Mouse (Mus musculus): ENCODE results near the gene Gm38431. TPM values are rescaled to one million over a fixed set of nuclear protein-coding genes. Genes with fewer than 3 reads are reported as not detected.

Gm38431 gene
- polyA plus RNA-seq, 1 experiment = 13.5 TPM

DNA sequence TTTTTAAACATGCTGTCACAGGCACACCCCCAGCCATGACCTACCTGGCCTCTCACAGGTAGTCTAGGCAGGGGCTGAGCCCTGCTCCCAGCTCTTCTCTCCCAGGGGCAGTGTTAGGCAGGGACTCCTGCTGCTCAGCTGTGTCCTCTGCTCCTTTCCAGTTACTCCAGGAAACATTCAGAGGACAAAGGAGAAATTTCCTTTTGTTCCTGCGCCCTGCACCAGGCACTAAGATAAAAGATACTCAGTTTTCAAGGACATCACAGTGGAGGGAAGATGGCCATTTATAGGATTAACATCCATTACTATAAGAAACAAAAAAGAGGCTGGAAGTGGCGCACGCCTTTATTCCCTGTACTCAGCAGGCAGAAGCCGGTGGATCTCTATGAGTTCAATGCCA lies 4.2 kb upstream of the Gm38431 start:
- H3K4me1 ChIP-seq (replicated peaks; ENCODE audit: control insufficient read depth, insufficient read depth, low read length) = peaks cover 12% of the 10 kb centered on the region
- H3K4me3 ChIP-seq (ENCODE audit: control insufficient read depth, insufficient read depth, low read length) = no peak overlapping the region
- DNase-seq = no peak
- TF ChIP-seq POLR2A (IDR thresholded peaks at IDR 0.05; ENCODE audit: control insufficient read depth, extremely low read depth, insufficient read depth, low read length, poor library complexity) = no peak
- no peak for TF ChIP-seq CTCF (IDR thresholded peaks at IDR 0.05; ENCODE audit: borderline replicate concordance, control insufficient read depth, extremely low read depth, insufficient read depth, low read length, poor library complexity)
- H3K27me3 ChIP-seq (ENCODE audit: control insufficient read depth, insufficient read depth, low read length) = no peaks in the 10 kb centered on the region
- H3K27ac ChIP-seq (ENCODE audit: control insufficient read depth, insufficient read depth, low read length) = no peak overlapping the region
- no peaks in the 10 kb centered on the region for H3K36me3 ChIP-seq (ENCODE audit: control insufficient read depth, insufficient read depth, low read length)
- 98% methylated on average over 4 of the region's 4 CpGs for WGBS

DNA sequence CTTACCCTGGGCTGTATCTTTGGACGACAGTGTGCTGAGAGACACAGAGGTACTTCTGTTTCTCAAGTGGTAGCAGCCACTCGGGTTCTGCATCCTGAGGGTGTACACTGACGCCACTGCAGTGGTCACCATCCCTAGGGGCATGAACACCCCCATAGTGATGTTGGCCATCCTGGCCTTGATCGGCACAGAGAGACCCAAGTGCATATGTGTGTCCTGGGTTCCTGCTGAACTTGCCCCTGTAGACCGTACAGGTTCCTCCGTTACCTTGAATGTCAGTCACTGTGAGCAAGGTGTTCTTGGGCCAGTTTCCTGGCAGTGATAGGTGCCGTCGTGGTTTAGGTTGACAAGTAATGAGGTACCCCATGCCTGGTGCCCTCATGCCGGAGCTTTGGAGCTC lies 1.6 kb upstream of the Gm38431 start:
- Histone ChIP-seq H3K36me3 (ENCODE audit: control insufficient read depth, insufficient read depth, low read length) (peaks cover 17% of the 10 kb centered on the region), H3K27me3 (ENCODE audit: control insufficient read depth, insufficient read depth, low read length) (no peaks in the 10 kb centered on the region), H3K4me3 (ENCODE audit: control insufficient read depth, insufficient read depth, low read length) (no peak overlapping the region), H3K27ac (ENCODE audit: control insufficient read depth, insufficient read depth, low read length) (no peak overlapping the region), H3K4me1 (replicated peaks; ENCODE audit: control insufficient read depth, insufficient read depth, low read length) (peaks cover 13% of the 10 kb centered on the region)
- 97% methylated on average over 9 of the region's 9 CpGs for WGBS
- TF ChIP-seq CTCF (IDR thresholded peaks at IDR 0.05; ENCODE audit: borderline replicate concordance, control insufficient read depth, extremely low read depth, insufficient read depth, low read length, poor library complexity) = no peak
- TF ChIP-seq POLR2A (IDR thresholded peaks at IDR 0.05; ENCODE audit: control insufficient read depth, extremely low read depth, insufficient read depth, low read length, poor library complexity) = no peak
- no peak for DNase-seq

DNA sequence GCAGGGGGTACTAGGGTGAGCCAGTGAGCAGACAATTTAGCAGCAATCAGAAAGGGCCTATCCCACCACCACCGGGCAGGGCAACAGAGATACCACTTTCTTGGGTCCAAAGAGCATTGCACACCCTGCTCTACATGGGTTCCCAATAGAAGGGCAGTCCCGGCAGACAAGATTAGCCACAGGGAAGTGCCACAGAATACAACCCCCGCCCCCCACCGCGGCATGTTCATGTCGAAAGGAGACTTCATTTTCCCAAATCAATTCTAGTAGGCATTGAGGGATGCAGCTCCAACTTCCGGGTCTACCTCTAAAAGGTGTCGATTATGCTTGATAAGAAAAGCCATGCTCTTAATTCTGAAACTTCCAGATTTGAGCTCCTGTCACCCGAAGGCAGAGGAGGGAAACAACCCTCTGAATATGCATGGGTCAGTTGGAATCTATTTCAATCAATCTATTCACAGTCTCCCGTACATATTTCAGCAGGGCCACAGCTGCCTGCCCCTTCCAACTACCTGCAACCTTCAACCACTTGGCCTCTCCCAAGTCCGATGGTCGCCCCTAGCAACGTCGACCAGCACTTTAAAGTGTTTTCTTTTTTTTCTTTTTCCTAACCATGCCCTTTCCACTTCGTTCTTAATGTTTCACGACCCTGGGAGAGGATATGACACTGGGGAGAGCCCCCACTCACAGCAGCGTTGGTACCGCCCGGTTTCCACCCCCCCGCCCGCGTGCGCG lies 658 bp downstream of the Gm38431 start:
- no peak overlapping the region for H3K27ac ChIP-seq (ENCODE audit: control insufficient read depth, insufficient read depth, low read length)
- peaks cover 31% of the 10 kb centered on the region for H3K36me3 ChIP-seq (ENCODE audit: control insufficient read depth, insufficient read depth, low read length)
- TF ChIP-seq CTCF (IDR thresholded peaks at IDR 0.05; ENCODE audit: borderline replicate concordance, control insufficient read depth, extremely low read depth, insufficient read depth, low read length, poor library complexity) (no peak), POLR2A (IDR thresholded peaks at IDR 0.05; ENCODE audit: control insufficient read depth, extremely low read depth, insufficient read depth, low read length, poor library complexity) (no peak)
- DNase-seq = peak; percentile 13
- H3K27me3 ChIP-seq (ENCODE audit: control insufficient read depth, insufficient read depth, low read length) = no peaks in the 10 kb centered on the region
- 2% methylated on average over 24 of the region's 24 CpGs for WGBS
- H3K4me3 ChIP-seq (ENCODE audit: control insufficient read depth, insufficient read depth, low read length) = peak overlapping the region; percentile 77
- H3K4me1 ChIP-seq (replicated peaks; ENCODE audit: control insufficient read depth, insufficient read depth, low read length) = peaks cover 13% of the 10 kb centered on the region

DNA sequence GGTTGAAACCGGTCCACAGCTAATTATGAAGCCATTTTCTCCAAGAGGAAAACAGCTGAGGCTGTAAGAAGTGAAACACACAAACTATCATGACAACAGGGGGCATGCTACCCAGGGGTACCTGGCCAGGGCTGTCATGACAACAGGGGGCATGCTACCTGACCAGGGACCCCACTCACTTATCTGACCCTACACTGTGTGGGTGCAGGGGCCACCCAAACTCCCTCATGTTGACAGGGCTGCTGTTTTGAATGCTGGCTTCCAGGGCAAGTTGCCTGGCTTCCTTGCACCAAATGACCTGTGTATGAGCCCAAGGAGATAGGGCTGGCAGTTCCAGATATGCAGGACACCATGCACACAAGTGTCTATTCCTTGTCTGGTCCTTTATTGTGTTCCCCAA lies 1.3 kb downstream of the Gm38431 start:
- Histone ChIP-seq H3K27ac (ENCODE audit: control insufficient read depth, insufficient read depth, low read length) (no peak overlapping the region), H3K27me3 (ENCODE audit: control insufficient read depth, insufficient read depth, low read length) (no peaks in the 10 kb centered on the region), H3K4me3 (ENCODE audit: control insufficient read depth, insufficient read depth, low read length) (no peak overlapping the region), H3K4me1 (replicated peaks; ENCODE audit: control insufficient read depth, insufficient read depth, low read length) (peaks cover 13% of the 10 kb centered on the region), H3K36me3 (ENCODE audit: control insufficient read depth, insufficient read depth, low read length) (peaks cover 37% of the 10 kb centered on the region)
- WGBS = 100% methylated on average over 1 of the region's 1 CpGs
- TF ChIP-seq POLR2A (IDR thresholded peaks at IDR 0.05; ENCODE audit: control insufficient read depth, extremely low read depth, insufficient read depth, low read length, poor library complexity) = no peak
- no peak for TF ChIP-seq CTCF (IDR thresholded peaks at IDR 0.05; ENCODE audit: borderline replicate concordance, control insufficient read depth, extremely low read depth, insufficient read depth, low read length, poor library complexity)
- DNase-seq = no peak

DNA sequence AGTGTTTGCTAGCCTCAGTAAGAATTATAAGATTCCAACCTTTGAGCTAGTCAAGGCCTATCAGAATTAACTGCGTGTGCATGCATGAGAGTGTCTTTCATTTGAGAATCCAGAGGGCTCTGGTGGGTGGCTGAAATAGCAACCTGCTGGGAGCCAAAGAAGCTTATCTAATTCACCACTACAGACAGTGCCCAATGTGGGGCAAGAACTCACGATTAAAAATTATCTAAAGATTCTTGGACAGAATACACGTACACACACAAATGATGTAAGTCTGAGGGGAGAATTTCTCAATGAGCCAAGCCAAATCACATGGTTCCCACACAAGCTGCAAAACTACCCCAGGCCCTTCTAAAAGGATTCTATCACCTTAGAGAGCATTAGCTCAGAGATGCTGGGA lies 8.5 kb downstream of the Gm38431 start:
- H3K4me1 ChIP-seq (replicated peaks; ENCODE audit: control insufficient read depth, insufficient read depth, low read length) = no peaks in the 10 kb centered on the region
- no peaks in the 10 kb centered on the region for H3K27me3 ChIP-seq (ENCODE audit: control insufficient read depth, insufficient read depth, low read length)
- H3K27ac ChIP-seq (ENCODE audit: control insufficient read depth, insufficient read depth, low read length) = no peak overlapping the region
- H3K4me3 ChIP-seq (ENCODE audit: control insufficient read depth, insufficient read depth, low read length) = no peak overlapping the region
- DNase-seq = no peak
- TF ChIP-seq CTCF (IDR thresholded peaks at IDR 0.05; ENCODE audit: borderline replicate concordance, control insufficient read depth, extremely low read depth, insufficient read depth, low read length, poor library complexity) = no peak
- TF ChIP-seq POLR2A (IDR thresholded peaks at IDR 0.05; ENCODE audit: control insufficient read depth, extremely low read depth, insufficient read depth, low read length, poor library complexity) = no peak
- peaks cover 80% of the 10 kb centered on the region for H3K36me3 ChIP-seq (ENCODE audit: control insufficient read depth, insufficient read depth, low read length)
- 98% methylated on average over 3 of the region's 3 CpGs for WGBS

DNA sequence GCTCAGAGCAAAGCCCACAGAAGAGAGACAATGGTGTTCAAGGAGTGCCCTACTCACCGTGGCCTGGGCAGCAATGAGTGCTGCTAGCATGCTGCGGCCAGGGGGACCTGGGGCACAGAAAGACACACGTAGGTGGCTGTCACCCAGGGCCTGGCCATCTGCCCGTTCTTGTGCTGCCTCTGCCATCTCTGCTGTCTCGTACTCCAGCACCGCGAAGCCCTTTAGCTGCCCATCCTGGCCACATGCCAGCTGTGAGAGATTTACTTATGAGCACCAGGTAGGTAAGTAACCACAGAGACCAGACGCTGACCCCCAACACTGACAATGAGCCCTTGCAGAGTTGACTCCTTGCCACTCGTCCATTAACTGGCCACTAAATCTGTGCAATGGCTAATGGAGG lies 10.7 kb downstream of the Gm38431 start:
- Histone ChIP-seq H3K36me3 (ENCODE audit: control insufficient read depth, insufficient read depth, low read length) (peaks cover 86% of the 10 kb centered on the region), H3K27me3 (ENCODE audit: control insufficient read depth, insufficient read depth, low read length) (no peaks in the 10 kb centered on the region)
- WGBS = 97% methylated on average over 9 of the region's 9 CpGs

More for the DNA sequence above, 10.7 kb downstream of the Gm38431 start:
- Histone ChIP-seq H3K4me1 (replicated peaks; ENCODE audit: control insufficient read depth, insufficient read depth, low read length) (no peaks in the 10 kb centered on the region), H3K4me3 (ENCODE audit: control insufficient read depth, insufficient read depth, low read length) (no peak overlapping the region), H3K27ac (ENCODE audit: control insufficient read depth, insufficient read depth, low read length) (no peak overlapping the region)
- DNase-seq = no peak
- TF ChIP-seq POLR2A (IDR thresholded peaks at IDR 0.05; ENCODE audit: control insufficient read depth, extremely low read depth, insufficient read depth, low read length, poor library complexity) (no peak), CTCF (IDR thresholded peaks at IDR 0.05; ENCODE audit: borderline replicate concordance, control insufficient read depth, extremely low read depth, insufficient read depth, low read length, poor library complexity) (no peak)

Measured in thymus, adult 2 months (tissue).